Mouse (Mus musculus): ENCODE results near the gene Snx27. TPM values are rescaled to one million over a fixed set of nuclear protein-coding genes. Genes with fewer than 3 reads are reported as not detected.

Gene Snx27
- 37.4 and 41.6 TPM in 2 replicates for polyA plus RNA-seq (2015; fragmentation: Nextera tagmentation; extraction: Ambion mirVana)

- Histone ChIP-seq H3K9me3 (no peaks in the 10 kb centered on the region), H3K4me2 (peak within 1 kb of the TSS; percentile 83), H3K4me3 (replicated peaks) (peak within 1 kb of the TSS; percentile 95), H3K27ac (peak within 1 kb of the TSS; percentile 83), H3K36me3 (no peaks in the 10 kb centered on the region), H3K4me1 (peaks cover 10% of the 10 kb centered on the region; the same call in 1 of the 2 replicates), H3K9ac (peak within 1 kb of the TSS; percentile 91), H3K27me3 (replicated peaks) (no peaks in the 10 kb centered on the region)
- peak; percentile 98 for ATAC-seq (ENCODE audit: insufficient read depth, low FRiP score, low read depth)
- WGBS = 0% methylated on average over 42 of the region's 42 CpGs
Measured at GRCm38 (mm10) chr3:94582456-94582891, at the start of gene Snx27. Gene Snx27 (minus strand): TSS chr3:94582716.

- H3K4me1 ChIP-seq = no peaks in the 10 kb centered on the region
- ATAC-seq (ENCODE audit: insufficient read depth, low FRiP score, low read depth) = no peak
- H3K27me3 ChIP-seq (replicated peaks) = no peaks in the 10 kb centered on the region
- no peak overlapping the region for H3K4me3 ChIP-seq (replicated peaks)
- no peaks in the 10 kb centered on the region for H3K36me3 ChIP-seq
- H3K9me3 ChIP-seq = no peaks in the 10 kb centered on the region
- no peak overlapping the region for H3K9ac ChIP-seq
- H3K27ac ChIP-seq = no peak overlapping the region
- WGBS = 76% methylated on average over 3 of the region's 3 CpGs
- H3K4me2 ChIP-seq = no peak overlapping the region
Measured at GRCm38 (mm10) chr3:94629876-94630275, 47.4 kb upstream of the Snx27 start.

GRCm38 (mm10) chr3:94628712-94629111 is 46.2 kb upstream of the Snx27 start:
- no peaks in the 10 kb centered on the region for H3K27me3 ChIP-seq (replicated peaks)
- WGBS = 90% methylated on average over 5 of the region's 5 CpGs
- no peak overlapping the region for H3K27ac ChIP-seq
- no peaks in the 10 kb centered on the region for H3K36me3 ChIP-seq
- no peak overlapping the region for H3K4me2 ChIP-seq
- no peak for ATAC-seq (ENCODE audit: insufficient read depth, low FRiP score, low read depth)
- no peaks in the 10 kb centered on the region for H3K4me1 ChIP-seq
- H3K9ac ChIP-seq = no peak overlapping the region
- no peaks in the 10 kb centered on the region for H3K9me3 ChIP-seq
- no peak overlapping the region for H3K4me3 ChIP-seq (replicated peaks)

GRCm38 (mm10) chr3:94624281-94624680 is 41.8 kb upstream of the Snx27 start:
- Histone ChIP-seq H3K27ac (no peak overlapping the region), H3K4me2 (no peak overlapping the region), H3K4me1 (no peaks in the 10 kb centered on the region; the same call in 1 of the 2 replicates), H3K36me3 (no peaks in the 10 kb centered on the region), H3K27me3 (replicated peaks) (no peaks in the 10 kb centered on the region), H3K9me3 (no peaks in the 10 kb centered on the region), H3K4me3 (replicated peaks) (no peak overlapping the region), H3K9ac (no peak overlapping the region)
- WGBS = 88% methylated on average over 4 of the region's 4 CpGs
- no peak for ATAC-seq (ENCODE audit: insufficient read depth, low FRiP score, low read depth)

GRCm38 (mm10) chr3:94622550-94622949 is 40.0 kb upstream of the Snx27 start:
- Histone ChIP-seq H3K4me3 (replicated peaks) (no peak overlapping the region), H3K27me3 (replicated peaks) (no peaks in the 10 kb centered on the region), H3K4me1 (no peaks in the 10 kb centered on the region; the same call in 1 of the 2 replicates), H3K27ac (no peak overlapping the region), H3K36me3 (no peaks in the 10 kb centered on the region), H3K4me2 (no peak overlapping the region), H3K9ac (no peak overlapping the region), H3K9me3 (no peaks in the 10 kb centered on the region)
- 85% methylated on average over 10 of the region's 10 CpGs for whole genome bisulfite sequencing
- peak; percentile 73 for ATAC-seq (ENCODE audit: insufficient read depth, low FRiP score, low read depth)

- H3K9ac ChIP-seq = no peak overlapping the region
- H3K4me3 ChIP-seq (replicated peaks) = no peak overlapping the region
- no peak overlapping the region for H3K4me2 ChIP-seq
- H3K27me3 ChIP-seq (replicated peaks) = no peaks in the 10 kb centered on the region
- 72% methylated on average over 11 of the region's 11 CpGs for WGBS
- no peaks in the 10 kb centered on the region for H3K36me3 ChIP-seq
- no peaks in the 10 kb centered on the region for H3K9me3 ChIP-seq
- H3K27ac ChIP-seq = 0 out of 2 replicates have a peak overlapping the region, but pooled peaks have one; percentile 44
- no peaks in the 10 kb centered on the region; the same call in 1 of the 2 replicates for H3K4me1 ChIP-seq
- ATAC-seq (ENCODE audit: insufficient read depth, low FRiP score, low read depth) = peak; percentile 80; the same call in 1 of the 2 replicates
Measured at GRCm38 (mm10) chr3:94621740-94622507, 39.4 kb upstream of the Snx27 start.

- WGBS = 85% methylated on average over 4 of the region's 4 CpGs
- H3K36me3 ChIP-seq = no peaks in the 10 kb centered on the region
- no peaks in the 10 kb centered on the region for H3K9me3 ChIP-seq
- no peaks in the 10 kb centered on the region for H3K27me3 ChIP-seq (replicated peaks)
- no peak overlapping the region for H3K4me3 ChIP-seq (replicated peaks)
- no peaks in the 10 kb centered on the region for H3K4me1 ChIP-seq
- no peak overlapping the region for H3K4me2 ChIP-seq
- no peak for ATAC-seq (ENCODE audit: insufficient read depth, low FRiP score, low read depth)
- H3K27ac ChIP-seq = no peak overlapping the region
- no peak overlapping the region for H3K9ac ChIP-seq
Measured at GRCm38 (mm10) chr3:94616717-94617116, 34.2 kb upstream of the Snx27 start.

- WGBS = 79% methylated on average over 7 of the region's 7 CpGs
- Histone ChIP-seq H3K4me1 (no peaks in the 10 kb centered on the region), H3K36me3 (no peaks in the 10 kb centered on the region), H3K9ac (no peak overlapping the region), H3K27ac (no peak overlapping the region), H3K4me2 (no peak overlapping the region), H3K9me3 (no peaks in the 10 kb centered on the region), H3K4me3 (replicated peaks) (no peak overlapping the region), H3K27me3 (replicated peaks) (no peaks in the 10 kb centered on the region)
- no peak for ATAC-seq (ENCODE audit: insufficient read depth, low FRiP score, low read depth)
Measured at GRCm38 (mm10) chr3:94613258-94613878, 30.9 kb upstream of the Snx27 start.

GRCm38 (mm10) chr3:94612274-94612673 is 29.8 kb upstream of the Snx27 start:
- H3K4me1 ChIP-seq = no peaks in the 10 kb centered on the region
- 83% methylated on average over 1 of the region's 1 CpGs for WGBS
- H3K4me2 ChIP-seq = no peak overlapping the region
- no peaks in the 10 kb centered on the region for H3K27me3 ChIP-seq (replicated peaks)
- H3K9ac ChIP-seq = no peak overlapping the region
- no peak for ATAC-seq (ENCODE audit: insufficient read depth, low FRiP score, low read depth)
- no peak overlapping the region for H3K27ac ChIP-seq
- no peak overlapping the region for H3K4me3 ChIP-seq (replicated peaks)
- no peaks in the 10 kb centered on the region for H3K9me3 ChIP-seq
- no peaks in the 10 kb centered on the region for H3K36me3 ChIP-seq

GRCm38 (mm10) chr3:94611834-94612233 is 29.3 kb upstream of the Snx27 start:
- Histone ChIP-seq H3K27ac (no peak overlapping the region), H3K27me3 (replicated peaks) (no peaks in the 10 kb centered on the region), H3K9me3 (no peaks in the 10 kb centered on the region), H3K4me1 (no peaks in the 10 kb centered on the region), H3K4me3 (replicated peaks) (no peak overlapping the region), H3K36me3 (no peaks in the 10 kb centered on the region), H3K9ac (no peak overlapping the region), H3K4me2 (no peak overlapping the region)
- ATAC-seq (ENCODE audit: insufficient read depth, low FRiP score, low read depth) = no peak
- WGBS = 68% methylated on average over 5 of the region's 5 CpGs

- no peak for ATAC-seq (ENCODE audit: insufficient read depth, low FRiP score, low read depth)
- H3K4me1 ChIP-seq = no peaks in the 10 kb centered on the region
- WGBS = 42% methylated on average over 4 of the region's 4 CpGs
- H3K9ac ChIP-seq = no peak overlapping the region
- no peaks in the 10 kb centered on the region for H3K36me3 ChIP-seq
- H3K9me3 ChIP-seq = no peaks in the 10 kb centered on the region
- H3K4me3 ChIP-seq (replicated peaks) = no peak overlapping the region
- H3K27me3 ChIP-seq (replicated peaks) = no peaks in the 10 kb centered on the region
- H3K4me2 ChIP-seq = no peak overlapping the region
- no peak overlapping the region; the same call in 1 of the 2 replicates for H3K27ac ChIP-seq
Measured at GRCm38 (mm10) chr3:94611343-94611742, 28.8 kb upstream of the Snx27 start.

GRCm38 (mm10) chr3:94610581-94610980 is 28.1 kb upstream of the Snx27 start:
- Histone ChIP-seq H3K4me1 (no peaks in the 10 kb centered on the region), H3K9ac (no peak overlapping the region), H3K36me3 (no peaks in the 10 kb centered on the region), H3K9me3 (no peaks in the 10 kb centered on the region), H3K27ac (0 out of 2 replicates have a peak overlapping the region, but pooled peaks have one; percentile 7), H3K4me3 (replicated peaks) (no peak overlapping the region), H3K4me2 (no peak overlapping the region), H3K27me3 (replicated peaks) (no peaks in the 10 kb centered on the region)
- 83% methylated on average over 2 of the region's 2 CpGs for WGBS
- ATAC-seq (ENCODE audit: insufficient read depth, low FRiP score, low read depth) = no peak

Measured in stomach, embryonic 15.5 days (tissue).